Comparison of ENCODE assay signal across 1 mouse cellular context in the genomic region with DNA sequence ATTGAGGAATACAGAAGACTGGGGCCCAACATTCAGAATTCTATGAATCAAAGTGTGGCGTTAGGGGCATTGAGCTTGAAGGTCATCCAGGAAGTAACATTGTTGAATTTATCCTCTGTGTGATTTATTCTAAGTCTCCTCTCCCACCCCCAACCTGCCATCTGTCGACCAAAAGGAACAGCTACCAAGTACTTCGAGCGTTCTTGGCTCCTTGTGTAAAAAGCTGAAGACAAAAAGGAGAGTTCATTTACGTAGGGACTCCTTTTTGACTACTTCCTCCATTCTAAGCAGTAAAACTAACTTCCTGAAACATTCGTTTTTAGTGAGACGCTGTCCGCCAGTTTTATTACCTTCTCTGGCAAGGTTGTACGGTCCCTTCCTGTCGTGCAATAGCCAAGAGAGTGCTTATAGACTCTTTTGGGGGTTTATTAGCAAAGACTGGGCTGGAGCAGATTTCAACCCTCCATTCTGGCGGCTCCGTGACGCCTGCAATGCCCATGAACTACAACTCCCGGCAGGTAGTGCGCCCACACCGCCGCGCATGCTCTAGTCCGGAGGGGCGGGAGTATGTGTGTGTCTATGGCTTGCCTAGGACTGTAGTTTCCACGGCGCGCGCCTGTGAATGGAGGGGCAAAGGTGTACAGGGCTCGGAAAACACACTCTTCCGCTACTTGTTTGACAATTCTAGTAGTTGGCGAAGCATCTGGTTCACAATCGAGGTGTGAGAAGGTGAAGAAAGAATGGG.
A peak's percentile ranks its signal among the peaks of the same experiment; 100 is the strongest.
TF ChIP-seq lines count a peak whose summit lies in the region.

No protein-coding gene starts in this region.

TF ChIP-seq in CH12.LX, 34 proteins besides CTCF, POLR2A, EP300 and RAD21:
- TF ChIP-seq MAZ (IDR thresholded peaks at IDR 0.05; ENCODE audit: low read depth, low read length) (no peak), SMC3 (IDR thresholded peaks at IDR 0.05; ENCODE audit: low read depth, low read length) (no peak), JUND (conservative IDR thresholded peaks at IDR 0.05; ENCODE audit: low read depth, low read length) (no peak), UBTF (IDR thresholded peaks at IDR 0.05; ENCODE audit: low read depth, low read length) (no peak), MYC (IDR thresholded peaks at IDR 0.05; ENCODE audit: low read depth, low read length) (no peak; the same call in 1 of the 2 replicates), NRF1 (IDR thresholded peaks at IDR 0.05; ENCODE audit: low read depth, low read length) (peak; percentile 92), ETS1 (conservative IDR thresholded peaks at IDR 0.05; ENCODE audit: low read depth, low read length) (no peak), KAT2A (IDR thresholded peaks at IDR 0.05; ENCODE audit: insufficient replicate concordance, low read length) (peak; percentile 92; the same call in 1 of the 2 replicates), POLR2AphosphoS2 (IDR thresholded peaks at IDR 0.05; ENCODE audit: low read depth, low read length) (peak; percentile 84), HCFC1 (IDR thresholded peaks at IDR 0.05; ENCODE audit: low read depth, low read length) (peak; percentile 93), PAX5 (IDR thresholded peaks at IDR 0.05; ENCODE audit: low read length) (no peak), USF2 (conservative IDR thresholded peaks at IDR 0.05; ENCODE audit: low read depth, low read length) (no peak), ZMIZ1 (IDR thresholded peaks at IDR 0.05; ENCODE audit: low read depth, low read length) (peak; percentile 72; the same call in 1 of the 2 replicates), IRF4 (IDR thresholded peaks at IDR 0.05; ENCODE audit: low read depth, low read length) (no peak), RCOR1 (conservative IDR thresholded peaks at IDR 0.05; ENCODE audit: low read depth, low read length) (no peak), TBP (conservative IDR thresholded peaks at IDR 0.05; ENCODE audit: low read depth, low read length) (peak; percentile 62; the same call in 1 of the 2 replicates), GABPA (IDR thresholded peaks at IDR 0.05; ENCODE audit: insufficient replicate concordance, low read depth, low read length) (no peak; the same call in 1 of the 2 replicates), ZKSCAN1 (IDR thresholded peaks at IDR 0.05; ENCODE audit: borderline replicate concordance, low read depth, low read length) (no peak), MAX (IDR thresholded peaks at IDR 0.05; ENCODE audit: low read length) (no peak), E2F4 (IDR thresholded peaks at IDR 0.05; ENCODE audit: insufficient replicate concordance, low read depth, low read length) (no peak), JUN (IDR thresholded peaks at IDR 0.05; ENCODE audit: insufficient read depth, low read depth, low read length) (no peak), NELFE (IDR thresholded peaks at IDR 0.05; ENCODE audit: low read depth, low read length) (peak; percentile 78; the same call in 1 of the 2 replicates), ELF1 (IDR thresholded peaks at IDR 0.05; ENCODE audit: low read depth, low read length) (peak; percentile 69), ZNF384 (IDR thresholded peaks at IDR 0.05; ENCODE audit: low read depth, low read length) (no peak), CHD2 (IDR thresholded peaks at IDR 0.05; ENCODE audit: low read length) (no peak), TCF12 (IDR thresholded peaks at IDR 0.05; ENCODE audit: low read depth, low read length) (peak; percentile 81; the same call in 1 of the 2 replicates), USF1 (IDR thresholded peaks at IDR 0.05; ENCODE audit: low read depth, low read length) (no peak), MAFK (IDR thresholded peaks at IDR 0.05; ENCODE audit: insufficient replicate concordance, low read length) (no peak), ZC3H11A (IDR thresholded peaks at IDR 0.05; ENCODE audit: low read depth, low read length) (no peak), CHD1 (IDR thresholded peaks at IDR 0.05; ENCODE audit: low read depth, low read length) (no peak), SIN3A (IDR thresholded peaks at IDR 0.05; ENCODE audit: low read length) (no peak; the same call in 1 of the 2 replicates), MXI1 (IDR thresholded peaks at IDR 0.05; ENCODE audit: low read depth, low read length) (no peak), MEF2A (IDR thresholded peaks at IDR 0.05; ENCODE audit: borderline replicate concordance, low read depth, low read length) (no peak), BHLHE40 (IDR thresholded peaks at IDR 0.05; ENCODE audit: low read depth, low read length) (no peak)
TF ChIP-seq in CH12.LX: peak in this region for 9.
